Mouse (Mus musculus): Measurements from ENCODE around the gene Lpp. TPM values are rescaled to one million over a fixed set of nuclear protein-coding genes. Genes with fewer than 3 reads are reported as not detected.
A peak's percentile ranks its signal among the peaks of the same experiment; 100 is the strongest.

Gene Lpp
- total and polyA plus RNA-seq, 2 experiments from 2014 or later, result 7.9 to 15.9 TPM

- Histone ChIP-seq H3K27me3 (ENCODE audit: insufficient read depth, low read length) (no peaks in the 10 kb centered on the region), H3K9me3 (ENCODE audit: low read length) (no peaks in the 10 kb centered on the region), H3K4me2 (ENCODE audit: low read depth, low read length, poor library complexity, severe bottlenecking) (no peak overlapping the region), H3K9ac (replicated peaks; ENCODE audit: low read length, poor library complexity, severe bottlenecking) (no peak overlapping the region), H3K4me1 (ENCODE audit: insufficient read depth, low read length) (no peaks in the 10 kb centered on the region), H3K27ac (ENCODE audit: low read depth, low read length) (no peak overlapping the region), H3K4me3 (ENCODE audit: low read depth, low read length) (no peak overlapping the region), H3K36me3 (ENCODE audit: insufficient read depth, low read length) (no peaks in the 10 kb centered on the region)
- ATAC-seq (ENCODE audit: low FRiP score) (no peak), DNase-seq (ENCODE audit: low spot score) (no peak)
- WGBS, result 96% methylated on average over 5 of the region's 5 CpGs
- no peak for TF ChIP-seq CTCF (IDR thresholded peaks at IDR 0.05)
Observed at GRCm38 (mm10) chr16:24507927-24508540, 114.7 kb downstream of the Lpp start.

- no peaks in the 10 kb centered on the region for H3K4me1 ChIP-seq (ENCODE audit: insufficient read depth, low read length)
- H3K4me2 ChIP-seq (ENCODE audit: low read depth, low read length, poor library complexity, severe bottlenecking), result no peak overlapping the region
- no peak for DNase-seq (ENCODE audit: low spot score)
- H3K9ac ChIP-seq (replicated peaks; ENCODE audit: low read length, poor library complexity, severe bottlenecking), result no peak overlapping the region
- H3K27me3 ChIP-seq (ENCODE audit: insufficient read depth, low read length), result no peaks in the 10 kb centered on the region
- no peak for TF ChIP-seq CTCF (IDR thresholded peaks at IDR 0.05)
- no peak overlapping the region for H3K4me3 ChIP-seq (ENCODE audit: low read depth, low read length)
- H3K27ac ChIP-seq (ENCODE audit: low read depth, low read length), result 0 out of 2 replicates have a peak overlapping the region, but pooled peaks have one; percentile 12
- 67% methylated on average over 5 of the region's 5 CpGs for WGBS
- no peaks in the 10 kb centered on the region for H3K9me3 ChIP-seq (ENCODE audit: low read length)
- H3K36me3 ChIP-seq (ENCODE audit: insufficient read depth, low read length), result no peaks in the 10 kb centered on the region
- ATAC-seq (ENCODE audit: low FRiP score), result no peak
Observed at GRCm38 (mm10) chr16:24509100-24509812, 115.9 kb downstream of the Lpp start.

- ATAC-seq (ENCODE audit: low FRiP score), result no peak
- Histone ChIP-seq H3K27me3 (ENCODE audit: insufficient read depth, low read length) (no peaks in the 10 kb centered on the region), H3K9me3 (ENCODE audit: low read length) (no peaks in the 10 kb centered on the region), H3K4me3 (ENCODE audit: low read depth, low read length) (no peak overlapping the region), H3K27ac (ENCODE audit: low read depth, low read length) (no peak overlapping the region), H3K9ac (replicated peaks; ENCODE audit: low read length, poor library complexity, severe bottlenecking) (no peak overlapping the region), H3K4me1 (ENCODE audit: insufficient read depth, low read length) (no peaks in the 10 kb centered on the region), H3K4me2 (ENCODE audit: low read depth, low read length, poor library complexity, severe bottlenecking) (no peak overlapping the region), H3K36me3 (ENCODE audit: insufficient read depth, low read length) (no peaks in the 10 kb centered on the region)
- no peak for DNase-seq (ENCODE audit: low spot score)
- 40% methylated on average over 1 of the region's 1 CpGs for WGBS
- no peak for TF ChIP-seq CTCF (IDR thresholded peaks at IDR 0.05)
Observed at GRCm38 (mm10) chr16:24509813-24510166, 116.5 kb downstream of the Lpp start.

GRCm38 (mm10) chr16:24513228-24513627, 119.9 kb downstream of the Lpp start:
- no peaks in the 10 kb centered on the region for H3K9me3 ChIP-seq (ENCODE audit: low read length)
- no peaks in the 10 kb centered on the region for H3K27me3 ChIP-seq (ENCODE audit: insufficient read depth, low read length)
- no peaks in the 10 kb centered on the region for H3K4me1 ChIP-seq (ENCODE audit: insufficient read depth, low read length)
- no peak overlapping the region for H3K27ac ChIP-seq (ENCODE audit: low read depth, low read length)
- no peak for DNase-seq (ENCODE audit: low spot score)
- H3K9ac ChIP-seq (replicated peaks; ENCODE audit: low read length, poor library complexity, severe bottlenecking), result no peak overlapping the region
- H3K4me2 ChIP-seq (ENCODE audit: low read depth, low read length, poor library complexity, severe bottlenecking), result no peak overlapping the region
- no peak for ATAC-seq (ENCODE audit: low FRiP score)
- H3K4me3 ChIP-seq (ENCODE audit: low read depth, low read length), result no peak overlapping the region
- no peak for TF ChIP-seq CTCF (IDR thresholded peaks at IDR 0.05)
- H3K36me3 ChIP-seq (ENCODE audit: insufficient read depth, low read length), result no peaks in the 10 kb centered on the region
- WGBS, result 77% methylated on average over 4 of the region's 4 CpGs

GRCm38 (mm10) chr16:24514802-24515727, 121.8 kb downstream of the Lpp start:
- no peak overlapping the region for H3K27ac ChIP-seq (ENCODE audit: low read depth, low read length)
- WGBS, result 87% methylated on average over 11 of the region's 11 CpGs
- ATAC-seq (ENCODE audit: low FRiP score), result no peak
- H3K4me2 ChIP-seq (ENCODE audit: low read depth, low read length, poor library complexity, severe bottlenecking), result no peak overlapping the region
- H3K9ac ChIP-seq (replicated peaks; ENCODE audit: low read length, poor library complexity, severe bottlenecking), result no peak overlapping the region
- H3K27me3 ChIP-seq (ENCODE audit: insufficient read depth, low read length), result no peaks in the 10 kb centered on the region
- no peaks in the 10 kb centered on the region for H3K4me1 ChIP-seq (ENCODE audit: insufficient read depth, low read length)
- H3K4me3 ChIP-seq (ENCODE audit: low read depth, low read length), result no peak overlapping the region
- no peaks in the 10 kb centered on the region for H3K9me3 ChIP-seq (ENCODE audit: low read length)
- no peak for DNase-seq (ENCODE audit: low spot score)
- H3K36me3 ChIP-seq (ENCODE audit: insufficient read depth, low read length), result no peaks in the 10 kb centered on the region
- no peak for TF ChIP-seq CTCF (IDR thresholded peaks at IDR 0.05)
